Mouse (Mus musculus) liver, postnatal 0 days (tissue): ENCODE data around the gene Tec. TPM values are rescaled to one million over a fixed set of nuclear protein-coding genes. Genes with fewer than 3 reads are reported as not detected.

Experiments used
- ATAC-seq: fragments of 200-750 bp; cut with Nextera tagmentation; 2 replicates; pipeline ENCODE4 v1.8.0; 2017; ENCODE audit warnings: mild to moderate bottlenecking, moderate library complexity
- DNase-seq: peaks from one replicate; pipeline ENCODE4 v3.0.0-alpha.2; 2016
- H3K27ac ChIP-seq: fragments of 300-500 bp; sonication (generic); 2 replicates; pipeline ENCODE4 v1.5.1; 2014; ENCODE audit warnings: antibody characterized with exemption, moderate library complexity, mild to moderate bottlenecking, low read depth
- H3K27me3 ChIP-seq: fragments of 300-500 bp; sonication (generic); 2 replicates; pipeline ENCODE4 v1.6.1; 2014; ENCODE audit warnings: low read length, control low read depth, mixed read lengths; ENCODE audit not compliant: insufficient read depth
- H3K36me3 ChIP-seq: fragments of 300-500 bp; sonication (generic); replicated peaks from 2 replicates; pipeline ENCODE4 v1.6.1; 2014; ENCODE audit warnings: mild to moderate bottlenecking, control low read depth, low read length, moderate library complexity, mixed read lengths; ENCODE audit not compliant: insufficient read depth
- H3K4me1 ChIP-seq: fragments of 300-500 bp; sonication (generic); 2 replicates; pipeline ENCODE4 v1.6.1; 2014; ENCODE audit warnings: antibody characterized with exemption, mild to moderate bottlenecking, control low read depth; ENCODE audit not compliant: insufficient read depth
- H3K4me2 ChIP-seq: fragments of 300-500 bp; sonication (generic); 2 replicates; pipeline ENCODE4 v1.6.1; 2014; ENCODE audit warnings: low read depth, mild to moderate bottlenecking, low read length, moderate library complexity, mixed read lengths
- H3K4me3 ChIP-seq: fragments of 300-500 bp; sonication (generic); 2 replicates; pipeline ENCODE4 v1.5.1; 2014; ENCODE audit warnings: low read depth, low read length
- H3K9ac ChIP-seq: fragments of 300-500 bp; sonication (generic); replicated peaks from 2 replicates; pipeline ENCODE4 v1.6.1; 2014; ENCODE audit warnings: mild to moderate bottlenecking, moderate library complexity
- H3K9me3 ChIP-seq: fragments of 300-500 bp; sonication (generic); 2 replicates; pipeline ENCODE4 v1.6.1; 2016; ENCODE audit warnings: mild to moderate bottlenecking, control low read depth, low read length, mixed read lengths
- CTCF ChIP-seq: sonication (generic); IDR thresholded peaks from 2 replicates; pipeline ENCODE4 v1.5.1; 2016; ENCODE audit warnings: antibody characterized with exemption, low read depth
- EP300 ChIP-seq: IDR thresholded peaks from 2 replicates; pipeline ENCODE4 v1.6.1; 2016; ENCODE audit warnings: antibody characterized with exemption, low read depth, mild to moderate bottlenecking
- WGBS: fragments of 180-500 bp; shearing (Covaris S2); extraction: QIAGEN DNeasy Blood & Tissue Kit; methylation state at CpG from one replicate; pipeline ENCODE4 v1.1.7; 2014; ENCODE audit not compliant: insufficient replicate concordance; 5-methylcytosine and 5-hydroxymethylcytosine counted together
- polyA plus RNA-seq: library from polyadenylated mRNA; unstranded; fragments of >200 nt; fragmentation: Nextera tagmentation; extraction: Ambion mirVana; gene quantifications from 2 replicates; pipeline ENCODE4 v1.2.1, GENCODE M21; 2015

Gene Tec
- polyA plus RNA-seq, 1 experiment from 2014 or later = 9.2 TPM

DNA sequence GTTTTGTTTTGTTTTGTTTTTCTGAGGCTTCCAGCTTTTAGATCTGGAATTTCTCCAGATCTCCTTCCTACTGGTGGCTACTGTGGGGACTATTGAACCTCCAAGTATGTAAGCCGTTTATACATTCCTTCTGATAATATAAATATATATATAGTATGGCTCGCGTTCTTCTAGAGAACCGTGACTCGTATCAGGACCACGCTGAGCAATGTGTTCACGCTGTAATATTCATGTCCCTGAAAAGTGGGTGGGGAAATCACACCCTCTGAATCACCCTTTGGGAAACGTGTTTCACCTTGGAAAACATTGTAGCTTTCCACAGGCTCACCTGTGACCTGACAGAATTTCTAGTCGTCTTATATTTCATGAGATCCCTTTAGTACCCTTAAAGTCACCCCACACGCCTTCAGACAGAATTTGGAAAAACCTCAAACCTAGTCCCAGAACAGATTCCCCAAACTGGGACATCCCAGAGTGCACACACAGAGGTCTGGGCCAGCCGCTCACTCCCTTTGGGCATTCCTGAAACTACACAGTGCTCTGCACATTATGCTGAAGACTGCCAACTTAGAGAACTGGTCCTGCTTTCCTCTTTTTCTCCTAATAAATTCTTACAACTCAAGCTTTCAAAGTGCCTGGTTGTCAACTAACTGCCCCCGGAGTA lies 13.6 kb upstream of the Tec start:
- DNase-seq (no peak), ATAC-seq (no peak)
- no peaks in the 10 kb centered on the region for H3K9me3 ChIP-seq
- 76% methylated on average over 12 of the region's 12 CpGs for WGBS
- no peaks in the 10 kb centered on the region for H3K27me3 ChIP-seq
- no peak overlapping the region for H3K4me3 ChIP-seq
- no peak overlapping the region for H3K9ac ChIP-seq
- no peaks in the 10 kb centered on the region for H3K36me3 ChIP-seq
- no peak overlapping the region for H3K27ac ChIP-seq
- no peak overlapping the region for H3K4me2 ChIP-seq
- TF ChIP-seq EP300 (no peak), CTCF (no peak)
- H3K4me1 ChIP-seq = peaks cover 5% of the 10 kb centered on the region; the same call in 1 of the 2 replicates

DNA sequence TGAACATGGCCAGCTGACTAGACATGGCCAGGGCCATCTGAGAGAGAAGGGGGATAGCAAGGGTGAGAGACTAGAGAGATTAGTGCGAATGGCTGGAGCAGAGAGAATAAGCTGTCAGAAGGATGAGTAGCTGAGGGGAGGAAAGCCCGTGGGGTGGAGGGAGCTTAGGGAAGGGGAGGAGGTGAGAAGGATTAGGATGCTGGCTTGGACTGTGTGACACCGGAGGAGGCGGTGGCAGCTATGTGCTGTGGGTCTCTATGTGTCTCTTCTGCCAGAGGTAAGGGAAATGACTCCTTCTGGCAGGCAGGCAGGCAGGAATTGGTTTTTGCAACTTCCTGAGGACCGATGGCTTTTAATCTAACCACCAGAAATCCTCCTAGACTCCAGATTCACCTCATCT lies 11.5 kb upstream of the Tec start:
- Histone ChIP-seq H3K9ac (no peak overlapping the region), H3K27ac (no peak overlapping the region), H3K36me3 (no peaks in the 10 kb centered on the region), H3K27me3 (no peaks in the 10 kb centered on the region; the same call in 1 of the 2 replicates), H3K4me2 (no peak overlapping the region), H3K9me3 (no peaks in the 10 kb centered on the region), H3K4me1 (peaks cover 5% of the 10 kb centered on the region; the same call in 1 of the 2 replicates), H3K4me3 (no peak overlapping the region)
- DNase-seq (no peak), ATAC-seq (no peak)
- TF ChIP-seq CTCF (no peak), EP300 (no peak)
- WGBS = 24% methylated on average over 5 of the region's 5 CpGs

DNA sequence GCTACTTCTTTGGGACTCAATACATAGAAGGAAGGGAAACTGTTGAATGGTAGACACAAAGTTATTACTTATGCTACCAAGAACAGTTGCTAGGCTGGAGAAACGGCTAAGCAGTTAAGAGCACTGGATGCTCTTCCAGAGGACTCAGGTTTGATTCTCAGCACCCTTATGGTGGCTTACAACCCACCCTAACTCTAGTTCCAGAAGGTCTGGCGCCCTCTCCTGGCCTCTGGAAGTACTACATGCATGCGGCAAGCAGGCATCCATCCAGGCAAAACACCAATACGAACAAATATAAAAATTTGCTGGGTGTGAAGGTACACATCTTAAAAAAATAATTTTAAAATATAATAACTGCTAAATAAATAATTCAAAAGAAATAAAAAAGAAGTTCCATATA lies 2.8 kb upstream of the Tec start:
- ATAC-seq (no peak), DNase-seq (no peak)
- no peaks in the 10 kb centered on the region; the same call in 1 of the 2 replicates for H3K27me3 ChIP-seq
- no peak overlapping the region for H3K27ac ChIP-seq
- H3K9ac ChIP-seq = no peak overlapping the region
- peaks cover 23% of the 10 kb centered on the region for H3K4me1 ChIP-seq
- TF ChIP-seq EP300 = no peak
- TF ChIP-seq CTCF = peak; percentile 57
- no peak overlapping the region for H3K4me3 ChIP-seq
- no peaks in the 10 kb centered on the region for H3K9me3 ChIP-seq
- H3K4me2 ChIP-seq = no peak overlapping the region
- 76% methylated on average over 4 of the region's 4 CpGs for WGBS
- no peaks in the 10 kb centered on the region for H3K36me3 ChIP-seq

DNA sequence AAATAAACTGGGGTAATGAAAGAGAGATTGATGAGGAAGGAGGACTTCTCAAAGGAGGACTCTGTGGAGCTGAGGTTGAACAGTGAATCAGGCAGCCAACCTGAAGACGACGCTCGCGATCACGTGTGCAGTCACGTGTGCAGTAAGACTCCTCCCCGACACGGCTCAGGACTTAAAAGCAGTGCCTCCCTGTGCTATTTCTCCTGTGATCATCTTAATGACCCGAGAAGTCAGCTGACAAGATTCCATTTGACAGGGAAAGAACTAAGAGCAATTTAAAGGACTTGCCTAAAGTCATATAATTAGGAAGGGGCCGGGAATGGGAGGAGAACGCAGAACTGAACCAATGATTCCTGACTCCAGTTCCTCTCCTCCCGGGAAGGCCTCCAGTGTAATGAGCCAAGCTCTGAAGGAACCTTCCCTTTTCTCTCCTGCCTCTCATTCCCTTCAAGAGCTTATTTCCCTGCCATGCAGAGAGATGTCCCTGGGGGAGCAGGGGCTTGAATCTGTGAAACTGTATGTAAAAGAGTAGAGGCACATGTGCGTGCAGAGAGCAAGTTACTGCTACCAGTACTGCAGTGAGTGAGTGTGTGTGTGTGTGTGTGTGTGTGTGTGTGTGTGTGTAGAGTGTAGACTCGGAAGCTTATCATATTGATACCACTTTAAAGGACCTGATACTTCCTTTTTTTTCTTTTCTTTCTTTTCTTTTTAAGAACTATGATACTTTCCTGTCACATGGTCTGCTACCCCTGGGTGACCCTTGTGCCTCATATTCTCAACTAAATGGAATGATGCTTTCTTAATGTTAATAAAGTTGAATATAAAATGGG lies 1.7 kb upstream of the Tec start:
- TF ChIP-seq CTCF (no peak), EP300 (no peak)
- ATAC-seq = no peak
- H3K27me3 ChIP-seq = no peaks in the 10 kb centered on the region
- no peak for DNase-seq
- H3K9me3 ChIP-seq = no peaks in the 10 kb centered on the region
- H3K9ac ChIP-seq = no peak overlapping the region
- no peak overlapping the region for H3K4me3 ChIP-seq
- no peak overlapping the region for H3K4me2 ChIP-seq
- H3K4me1 ChIP-seq = peaks cover 26% of the 10 kb centered on the region
- 70% methylated on average over 14 of the region's 14 CpGs for WGBS
- no peak overlapping the region for H3K27ac ChIP-seq
- H3K36me3 ChIP-seq = no peaks in the 10 kb centered on the region

DNA sequence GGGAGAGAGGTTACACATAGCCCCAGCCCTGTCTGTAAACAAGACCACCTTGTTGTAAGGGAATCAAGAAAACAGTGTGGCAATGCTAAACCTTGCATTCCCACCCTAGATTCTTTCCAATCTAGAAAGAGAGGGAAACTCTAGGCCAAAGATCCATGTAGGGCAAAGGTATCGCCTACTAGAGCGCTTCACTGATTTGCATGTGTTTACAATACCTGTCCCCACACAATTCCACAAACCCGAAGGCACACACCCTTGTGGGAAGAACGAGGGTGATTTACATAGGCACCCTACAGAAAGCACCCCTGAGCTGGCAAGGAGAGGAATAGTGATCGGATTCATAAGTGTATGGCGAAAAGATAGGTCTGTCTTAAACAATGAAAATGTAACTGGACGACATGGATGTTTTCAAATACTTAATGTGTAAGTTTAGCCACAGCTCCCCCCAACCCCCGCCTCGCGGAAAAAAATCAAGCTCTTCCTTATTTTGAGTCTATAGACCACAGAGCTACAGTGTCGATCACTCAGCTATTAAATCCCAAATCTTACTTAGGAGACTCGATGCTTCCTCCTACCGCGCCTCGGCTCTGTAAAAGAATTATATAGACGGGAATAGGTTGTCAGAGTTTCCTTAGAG lies 1.1 kb downstream of the Tec start:
- ATAC-seq = 0 out of 2 replicates have a peak, but pooled peaks have one; percentile 28
- peak overlapping the region; percentile 89 for H3K4me2 ChIP-seq
- DNase-seq = no peak
- TF ChIP-seq EP300 (no peak), CTCF (no peak)
- H3K4me3 ChIP-seq = peak overlapping the region; percentile 73
- H3K9ac ChIP-seq = peak overlapping the region; percentile 77; the same call in 1 of the 2 replicates
- H3K27me3 ChIP-seq = no peaks in the 10 kb centered on the region
- no peaks in the 10 kb centered on the region for H3K36me3 ChIP-seq
- H3K9me3 ChIP-seq = no peaks in the 10 kb centered on the region
- WGBS = 18% methylated on average over 16 of the region's 16 CpGs
- H3K27ac ChIP-seq = peak overlapping the region; percentile 83
- peaks cover 28% of the 10 kb centered on the region for H3K4me1 ChIP-seq

DNA sequence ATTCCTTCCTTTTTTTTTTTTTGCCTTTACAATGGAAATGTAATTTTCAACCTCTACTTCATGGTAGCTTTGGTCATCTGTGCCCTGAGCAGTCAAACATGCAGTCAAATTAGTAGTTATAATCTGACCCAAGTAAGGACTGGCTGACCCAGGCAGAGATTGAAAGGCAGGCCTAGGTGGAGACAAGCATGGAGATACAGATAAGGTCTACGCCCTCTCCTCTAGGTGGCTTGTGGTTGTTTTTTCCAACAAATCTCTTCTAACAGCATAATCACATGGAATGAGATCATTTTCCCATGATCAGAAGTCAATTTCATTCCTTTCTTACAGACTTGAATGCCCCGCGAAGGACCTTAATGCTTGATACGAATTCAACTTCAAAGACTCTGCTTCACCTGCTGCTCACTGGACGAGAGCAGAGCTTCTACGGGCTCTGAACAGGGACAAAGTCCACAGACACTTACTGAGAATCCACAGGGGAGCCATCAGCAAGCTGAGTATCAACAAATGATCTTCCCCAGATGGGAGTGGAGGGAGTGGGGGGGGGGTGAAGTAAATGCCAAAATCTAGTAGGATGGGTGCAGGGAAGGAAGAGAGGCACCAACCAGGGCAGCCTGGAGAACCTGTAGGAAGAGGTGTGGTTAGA lies 1.9 kb downstream of the Tec start:
- H3K4me2 ChIP-seq = peak overlapping the region; percentile 89
- no peak overlapping the region for H3K9ac ChIP-seq
- H3K36me3 ChIP-seq = no peaks in the 10 kb centered on the region
- 52% methylated on average over 6 of the region's 6 CpGs for WGBS
- H3K4me3 ChIP-seq = 0 out of 2 replicates have a peak overlapping the region, but pooled peaks have one; percentile 2
- ATAC-seq = no peak
- DNase-seq = no peak
- H3K27ac ChIP-seq = peak overlapping the region; percentile 83
- TF ChIP-seq EP300 = no peak
- TF ChIP-seq CTCF = no peak
- H3K4me1 ChIP-seq = peaks cover 29% of the 10 kb centered on the region
- H3K27me3 ChIP-seq = no peaks in the 10 kb centered on the region
- no peaks in the 10 kb centered on the region for H3K9me3 ChIP-seq
